Mouse (Mus musculus) ovary, postnatal 14 days (tissue): Measurements from ENCODE around the gene Rab34.

ENCODE experiments used
- DNase-seq: peaks from one replicate; pipeline ENCODE4 v3.0.0; 2022; ENCODE audit warnings: low spot score

Gene Rab34

DNA sequence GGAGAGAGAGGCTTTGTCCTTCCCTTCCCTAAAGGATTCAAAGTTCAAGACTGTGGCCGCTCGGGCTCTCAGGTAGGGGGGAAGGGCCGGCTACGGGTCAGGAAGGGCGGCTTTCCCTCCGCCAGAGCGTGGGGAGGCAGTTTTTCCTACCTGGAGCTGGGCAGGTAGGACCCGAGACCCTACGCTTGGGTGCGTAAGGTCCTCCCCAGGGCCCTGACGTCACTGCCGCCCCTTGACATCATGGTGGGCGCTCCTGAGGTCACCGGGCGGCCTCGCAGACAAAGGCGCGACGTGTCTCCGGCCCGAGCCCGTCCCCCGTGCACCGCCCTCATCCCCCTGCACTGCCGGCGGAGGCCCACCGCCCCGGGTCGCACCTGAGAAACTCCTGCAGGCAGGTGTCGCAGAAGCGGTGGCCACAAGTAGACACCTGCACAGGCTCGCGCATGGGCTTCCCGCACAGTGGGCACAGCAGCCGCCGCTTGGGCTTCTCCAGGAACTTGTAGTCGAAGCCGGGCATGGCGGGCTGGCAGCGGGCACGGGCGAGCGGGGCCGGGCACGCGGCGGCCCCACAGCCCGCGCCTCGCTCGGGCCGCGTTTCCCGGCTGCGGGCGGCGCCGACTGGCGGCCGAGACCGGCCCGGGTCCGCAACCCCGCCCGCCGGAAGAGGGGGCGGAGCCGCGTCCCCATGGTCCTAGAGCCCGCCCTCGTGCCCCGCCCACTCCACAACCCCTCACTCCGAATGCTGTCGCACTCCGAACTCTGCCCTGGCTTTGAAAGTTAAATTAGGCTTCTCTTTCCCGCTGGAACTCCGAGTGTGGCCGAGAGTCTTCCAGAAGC, 23.1 kb upstream of the Rab34 start, which contains the start of gene Traf4:
TSS of gene Traf4 (minus strand) at position 666 of the 837 bp plus-strand sequence.
- peak; percentile 73 for DNase-seq

DNA sequence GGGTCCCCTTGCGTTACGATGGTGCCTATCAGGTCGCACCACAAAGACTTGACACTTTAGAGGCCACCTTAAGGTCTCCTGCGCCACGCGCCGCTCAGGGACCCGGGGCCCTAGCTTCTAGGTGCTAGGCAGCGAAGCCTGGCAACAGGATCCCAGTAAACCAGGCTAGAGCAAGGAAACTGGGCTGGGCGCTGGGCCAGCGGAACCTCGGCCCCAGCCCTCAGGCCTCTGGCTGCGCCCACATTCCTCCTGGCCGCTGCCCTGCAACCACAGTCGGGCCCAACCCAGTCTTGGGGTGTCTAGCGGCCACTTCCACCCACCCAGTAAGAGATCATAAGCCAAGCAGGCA, 22.5 kb upstream of the Rab34 start:
- peak; percentile 56 for DNase-seq

DNA sequence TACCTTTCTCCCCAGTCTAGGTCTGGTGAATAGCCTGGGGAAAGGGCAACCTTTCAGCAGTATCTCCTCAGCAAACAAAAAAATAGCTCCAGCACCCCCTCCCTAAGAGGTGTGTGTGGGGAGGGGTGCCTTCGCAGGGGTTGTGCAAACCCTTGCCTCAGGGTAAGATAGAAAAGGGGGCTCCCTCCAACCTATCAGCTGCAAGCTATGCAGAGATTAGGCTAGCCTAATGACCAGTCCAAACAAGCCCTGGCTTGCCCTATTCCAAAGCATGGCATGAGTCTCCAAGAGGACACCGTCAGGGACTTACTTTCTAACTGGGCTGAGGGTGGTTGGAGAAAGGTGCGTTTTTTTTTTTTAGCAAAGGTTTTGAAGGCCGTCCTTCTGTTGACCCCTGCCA, 22.1 kb upstream of the Rab34 start:
- DNase-seq = no peak

- no peak for DNase-seq
Observed at GRCm38 (mm10) chr11:78166640-78167039, 21.6 kb upstream of the Rab34 start.

DNA sequence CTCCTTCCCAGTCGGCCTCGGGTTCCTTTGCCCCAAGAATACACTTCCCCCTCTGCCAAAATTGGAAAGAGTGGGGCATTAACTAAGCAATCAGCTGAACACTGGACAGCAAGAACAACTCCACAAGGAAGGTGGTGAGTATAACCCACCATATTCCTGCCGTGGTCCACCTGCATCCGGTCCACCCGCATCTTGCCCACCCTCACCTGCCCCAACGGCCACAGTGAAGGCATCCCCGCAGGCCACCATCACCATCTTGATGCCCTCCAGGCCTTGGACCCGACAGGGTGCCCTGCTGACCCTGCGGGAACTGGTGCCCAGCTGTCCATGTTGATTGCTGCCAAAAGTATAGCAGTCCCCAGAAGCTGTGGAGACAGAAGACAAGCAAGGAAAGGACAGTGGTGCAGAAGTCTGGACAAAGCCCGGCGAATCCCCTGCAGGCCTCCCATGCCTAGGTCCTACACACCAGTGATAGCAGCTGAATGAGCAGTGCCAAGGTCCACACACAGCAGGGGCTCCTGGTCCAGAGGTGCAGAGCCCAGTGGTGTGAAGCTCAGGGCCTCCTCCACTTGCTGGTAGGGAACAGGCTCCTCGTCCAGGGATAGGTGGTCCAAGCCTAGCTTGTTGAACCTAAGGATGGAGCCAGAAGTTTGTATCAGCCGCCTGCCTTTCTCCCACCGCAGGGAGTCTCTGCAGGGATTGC, 20.8 kb upstream of the Rab34 start:
- DNase-seq = no peak

GRCm38 (mm10) chr11:78168541-78169468, 19.4 kb upstream of the Rab34 start:
- DNase-seq = no peak

DNA sequence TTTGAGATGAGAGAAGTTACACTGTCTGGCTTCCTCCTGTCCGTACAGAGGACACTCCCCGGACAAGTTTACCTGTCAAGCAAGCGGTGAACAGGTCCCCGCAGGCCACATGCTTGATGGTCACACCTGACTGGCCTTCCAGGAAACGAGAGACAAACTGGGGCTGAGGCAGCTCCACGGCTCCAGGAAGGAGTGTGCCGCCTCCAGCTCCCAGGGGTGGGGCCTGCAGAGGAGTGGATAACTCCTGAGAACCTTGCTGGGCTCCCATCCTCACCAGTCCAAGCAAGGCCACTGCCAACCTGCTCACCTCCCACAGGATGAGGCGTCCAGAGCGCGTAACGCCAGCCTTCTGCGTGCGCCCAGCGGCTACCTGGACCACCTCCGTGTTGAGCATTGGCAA, 17.9 kb upstream of the Rab34 start:
- no peak for DNase-seq

DNA sequence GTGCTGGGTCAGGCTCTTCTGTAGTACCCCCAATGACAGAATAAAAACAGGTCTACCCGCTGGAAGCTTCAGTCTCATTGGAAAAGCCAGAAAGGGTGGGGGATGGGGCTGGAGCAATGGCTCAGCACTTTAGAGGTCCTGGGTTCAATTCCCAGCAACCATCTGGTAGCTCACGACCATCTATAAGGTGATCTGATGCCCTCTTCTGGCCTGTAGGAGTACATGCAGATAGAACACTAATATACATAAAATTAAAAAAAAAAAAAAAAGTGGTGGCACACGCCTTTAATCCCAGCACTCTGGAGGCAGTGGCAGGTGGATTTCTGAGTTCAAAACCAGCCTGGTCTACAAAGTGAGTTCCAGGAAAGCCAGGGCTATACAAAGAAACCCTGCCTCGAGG, 16.9 kb upstream of the Rab34 start:
- DNase-seq = no peak

DNA sequence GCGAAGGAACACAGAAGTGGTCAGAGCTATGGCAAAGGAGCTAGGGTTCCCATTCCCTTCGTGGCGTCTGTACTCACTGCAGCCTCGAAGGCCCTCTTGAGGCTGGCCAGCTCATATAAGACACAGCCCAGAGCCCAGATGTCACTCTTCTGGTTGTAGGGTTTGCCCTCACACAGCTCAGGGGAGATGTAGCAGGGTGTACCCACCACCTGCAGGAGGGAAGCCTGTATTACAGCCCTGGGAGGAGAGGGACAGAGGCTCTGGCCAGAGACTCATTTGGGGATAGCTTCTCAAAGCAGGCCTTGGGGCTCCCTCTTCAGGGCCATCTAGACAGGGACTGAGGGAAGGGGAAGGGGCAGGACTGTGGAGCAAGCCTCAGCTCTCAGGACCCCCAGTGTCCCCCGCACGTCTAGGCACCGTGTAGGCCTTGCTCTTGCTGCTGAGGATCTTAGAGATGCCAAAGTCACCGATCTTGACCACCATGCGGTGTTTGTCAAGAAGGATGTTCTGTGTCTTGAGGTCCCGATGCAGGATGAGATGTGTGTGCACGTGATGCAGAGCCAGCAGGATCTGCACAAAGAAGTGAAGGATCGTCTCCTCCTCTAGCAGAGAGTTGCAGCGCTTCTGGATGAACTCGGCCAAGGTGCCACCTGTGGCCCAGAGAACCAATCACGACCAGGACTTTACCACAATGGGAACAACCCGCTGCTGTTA, 16.0 kb upstream of the Rab34 start:
- DNase-seq = no peak

DNA sequence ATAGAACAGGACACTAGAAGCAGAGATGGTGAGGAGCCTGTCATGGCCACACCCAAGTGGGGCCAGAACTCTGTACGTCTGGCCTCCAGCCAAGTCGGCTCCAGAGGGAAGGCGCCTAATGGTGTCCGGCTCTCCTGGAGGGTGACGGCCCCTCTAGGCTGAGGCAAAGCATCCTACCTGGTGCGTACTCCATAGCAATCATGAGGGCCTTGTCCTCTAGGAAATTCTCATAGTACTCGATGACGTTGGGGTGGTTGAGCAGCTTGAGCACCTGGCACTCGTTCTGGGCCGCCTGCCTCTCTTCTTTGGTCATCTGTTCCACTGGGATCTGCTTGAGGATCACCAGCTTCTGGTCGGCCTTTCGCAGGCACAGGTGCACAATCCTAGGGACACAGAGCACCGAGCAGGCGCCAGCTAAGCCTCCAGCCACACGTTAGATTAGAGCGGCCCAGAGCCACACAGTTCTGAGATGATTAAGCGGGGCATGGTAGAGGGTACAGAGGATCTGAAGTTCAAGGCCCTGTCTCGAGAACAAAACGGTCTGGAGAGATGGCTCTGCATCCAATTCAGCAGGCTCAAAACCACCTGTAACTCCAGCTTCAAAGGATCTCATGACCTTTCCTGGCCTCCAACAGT, 15.4 kb upstream of the Rab34 start:
- no peak for DNase-seq

GRCm38 (mm10) chr11:78174506-78174905, 13.7 kb upstream of the Rab34 start:
- no peak for DNase-seq

- no peak for DNase-seq
Observed at GRCm38 (mm10) chr11:78175771-78176401, 12.3 kb upstream of the Rab34 start.

GRCm38 (mm10) chr11:78176402-78176862, 11.8 kb upstream of the Rab34 start, which contains the start of the genes Nek8 and Tlcd1:
Gene Nek8, minus strand, starts transcription at chr11:78176675.
Gene Tlcd1, plus strand, starts transcription at chr11:78176711.
- peak; percentile 80 for DNase-seq

DNA sequence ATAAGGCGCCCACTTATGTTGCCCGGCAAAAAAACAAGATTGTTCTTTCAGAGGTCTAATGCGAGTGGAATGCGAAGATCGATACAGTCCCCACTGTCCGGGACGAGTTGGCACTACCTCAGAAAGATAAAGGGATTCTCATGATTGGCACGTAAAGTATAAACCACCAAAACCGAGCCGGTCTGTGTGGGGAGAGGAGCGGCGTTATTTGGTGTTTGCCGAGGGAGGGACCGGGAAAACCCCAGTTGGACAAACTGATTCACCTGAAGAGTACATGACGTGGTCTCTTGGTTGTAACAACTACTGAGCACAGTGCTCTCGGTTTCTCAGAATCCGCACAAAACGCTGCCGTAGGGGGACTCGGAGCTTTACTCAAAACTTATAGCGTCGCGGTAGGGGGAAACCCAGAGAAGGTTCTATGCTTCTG, 11.3 kb upstream of the Rab34 start:
- DNase-seq = no peak

GRCm38 (mm10) chr11:78177437-78177836, 10.8 kb upstream of the Rab34 start:
- no peak for DNase-seq

DNA sequence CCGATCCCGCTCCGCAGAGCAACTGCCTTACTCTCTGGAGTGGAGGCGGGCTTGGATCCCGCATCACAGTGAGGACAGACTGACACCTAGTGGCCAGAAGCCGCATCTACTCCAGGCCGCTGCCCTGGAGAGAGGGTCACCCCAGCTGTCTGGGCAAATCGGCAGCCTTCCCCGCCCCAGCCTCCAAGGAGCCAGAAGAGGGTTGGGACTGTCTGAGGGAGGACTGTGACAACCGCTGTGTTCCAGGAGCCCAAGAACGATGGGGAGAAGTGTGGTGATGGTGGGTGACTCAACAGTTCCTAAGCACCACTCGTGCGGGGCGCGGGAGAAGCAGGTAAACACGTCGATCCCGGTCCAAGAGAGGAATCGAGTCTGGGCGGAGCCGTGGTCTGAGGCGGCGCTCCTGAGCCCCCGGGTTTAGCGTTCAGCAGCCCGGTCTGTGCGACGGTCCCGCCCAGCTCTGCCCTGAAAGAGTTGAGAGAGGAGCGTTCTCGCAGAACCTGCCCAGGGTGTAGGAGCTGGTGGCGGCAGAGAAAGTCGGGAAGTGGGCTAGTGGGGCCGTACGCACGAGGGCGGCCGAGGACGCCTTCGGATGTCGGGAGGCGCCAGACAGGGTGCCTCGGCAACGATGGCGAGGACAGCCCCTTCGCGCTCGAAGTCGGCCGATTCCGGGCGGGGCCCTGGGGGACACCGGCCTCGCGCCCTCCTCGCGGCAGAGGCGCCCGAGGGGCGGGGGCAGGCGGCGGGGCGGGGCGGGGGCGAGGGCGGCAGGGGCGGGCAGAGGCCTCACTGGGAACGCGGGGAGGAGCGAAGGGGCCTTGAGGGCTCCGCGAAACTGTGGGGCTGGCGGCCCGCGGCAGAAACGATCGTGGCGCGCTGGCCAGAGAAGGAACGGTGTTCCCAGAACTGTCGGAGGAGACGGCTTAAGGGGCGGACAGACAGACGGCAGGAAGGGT, 10.0 kb upstream of the Rab34 start:
- DNase-seq = peak; percentile 98

DNA sequence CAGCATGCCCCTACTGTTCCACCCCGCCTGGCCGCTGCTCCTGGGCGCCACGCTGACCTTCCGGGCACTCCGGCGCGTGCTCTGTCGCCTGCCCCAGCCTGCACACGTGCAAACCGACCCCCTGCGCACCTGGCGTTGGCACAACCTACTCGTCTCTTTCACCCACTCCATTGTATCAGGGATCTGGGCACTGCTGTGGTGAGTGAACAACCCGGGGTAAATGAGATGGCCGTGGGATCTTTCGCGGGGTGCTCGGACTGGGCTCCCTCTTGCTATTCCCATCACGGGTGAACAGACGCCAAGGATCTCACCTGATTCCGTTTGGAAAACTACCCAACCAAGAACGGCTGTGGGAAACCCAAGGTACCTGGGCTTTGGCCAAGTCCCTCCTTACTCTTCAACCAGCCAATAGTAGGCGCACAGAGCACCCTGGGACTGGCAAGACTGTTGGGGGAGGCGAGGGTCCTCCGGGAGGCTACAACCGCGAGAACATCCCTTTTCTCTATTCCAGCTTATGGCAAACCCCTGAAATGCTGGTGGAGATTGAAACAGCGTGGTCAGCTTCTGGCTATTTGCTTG, 9.3 kb upstream of the Rab34 start:
- DNase-seq = peak; percentile 66

DNA sequence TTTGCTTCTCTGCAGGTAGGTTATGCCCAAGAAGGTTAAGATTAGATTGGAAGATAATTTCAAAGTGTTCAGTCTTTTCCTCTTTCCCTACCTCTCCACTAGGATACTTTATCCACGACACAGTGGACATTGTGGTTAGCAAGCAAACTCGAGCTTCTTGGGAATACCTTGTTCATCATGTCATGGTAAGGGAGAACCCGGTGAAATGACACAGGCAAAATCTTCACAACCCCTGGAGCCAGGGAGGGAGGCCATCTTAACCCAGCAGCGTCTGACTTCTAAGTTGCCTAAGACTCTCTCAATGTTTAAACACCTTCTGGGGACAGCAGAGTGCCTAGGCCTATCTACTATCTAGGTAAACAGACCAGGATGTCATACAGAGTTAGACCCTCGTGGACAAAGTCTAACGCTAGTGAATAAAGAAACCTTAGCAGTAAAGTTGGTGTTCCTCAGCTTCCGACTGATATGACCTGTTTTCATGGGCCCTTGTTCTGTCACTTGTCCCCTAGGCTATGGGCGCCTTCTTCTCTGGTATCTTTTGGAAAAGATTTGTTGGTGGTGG, 8.7 kb upstream of the Rab34 start:
- DNase-seq = no peak
